Comparison of ENCODE assay signal across 29 mouse cellular contexts in genomic region chr1:171955071-171955470, GRCm38 (mm10). TPM values are rescaled to one million over a fixed set of nuclear protein-coding genes. Genes with fewer than 3 reads are reported as not detected.
DNase-seq lines count a peak whose midpoint lies in the region; ATAC-seq and TF ChIP-seq lines count a peak whose summit lies in the region.
"Had no signal": no experiment of that assay in that cellular context is flagged by ENCODE, and none has a peak within 500 bp of the region (broad histone marks: within the 10 kb centered on the region; RNA-seq: fewer than 3 reads in every experiment).

No protein-coding gene starts in this region.

- TF ChIP-seq CTCF in hindbrain, postnatal 0 days (IDR thresholded peaks at IDR 0.05; ENCODE audit: low read depth): no peak

- intact Hi-C loops in heart, postnatal 36 days (cut with DNase I): no loop called here

- H3K9me3 ChIP-seq in heart, embryonic 10.5 days: no peaks in the 10 kb centered on the region
- H3K9me3 ChIP-seq in hindbrain, postnatal 0 days (ENCODE audit: low read length): no peaks in the 10 kb centered on the region
- H3K9me3 ChIP-seq: embryonic facial prominence, embryonic 15.5 days; heart, embryonic 13.5 days; hindbrain, embryonic 13.5 days; limb, embryonic 13.5 days; liver, embryonic 12.5 days; midbrain, embryonic 13.5 days had no signal

- 74% methylated on average over 6 of the region's 6 CpGs for WGBS in heart, embryonic 10.5 days
- 70% methylated on average over 6 of the region's 6 CpGs for WGBS in hindbrain, postnatal 0 days

- H3K9ac ChIP-seq in hindbrain, postnatal 0 days (replicated peaks; ENCODE audit: low read length): no peak overlapping the region
- H3K9ac ChIP-seq: embryonic facial prominence, embryonic 15.5 days; heart, embryonic 13.5 days; hindbrain, embryonic 13.5 days; limb, embryonic 13.5 days; liver, embryonic 12.5 days; midbrain, embryonic 13.5 days had no signal

- peak; percentile 51 for ATAC-seq in granulocyte monocyte progenitor cell, adult 5-6 weeks (replicated peaks; ENCODE audit: poor library complexity, severe bottlenecking)
- ATAC-seq in hindbrain, postnatal 0 days: no peak
- ATAC-seq: forebrain, embryonic 14.5 days; liver, embryonic 12.5 days; midbrain, embryonic 13.5 days had no signal

- H3K4me3 ChIP-seq in heart, embryonic 10.5 days: no peak overlapping the region
- H3K4me3 ChIP-seq in hindbrain, postnatal 0 days (ENCODE audit: low read length): no peak overlapping the region
- H3K4me3 ChIP-seq: embryonic facial prominence, embryonic 15.5 days; heart, embryonic 13.5 days; hindbrain, embryonic 13.5 days; limb, embryonic 13.5 days; liver, embryonic 12.5 days; megakaryocyte, embryonic 14.5 days; midbrain, embryonic 13.5 days had no signal

- peak; percentile 20 for DNase-seq in heart, embryonic 10.5 days (ENCODE audit: low spot score)
- no peak for DNase-seq in heart, postnatal 36 days
- peak; percentile 31 for DNase-seq in thymus, postnatal 25 days
- no peak for DNase-seq in thymus, postnatal 4 days
- no peak for DNase-seq in kidney, postnatal 14 days
- no peak for DNase-seq in ovary, postnatal 14 days (ENCODE audit: low spot score)
- no peak for DNase-seq in hindbrain, postnatal 0 days (ENCODE audit: low spot score)
- DNase-seq: adrenal gland, postnatal 25 days; cerebellum, adult 8-10 months; kidney, adult 8-10 months; kidney, postnatal 36 days; lung, adult 18-20 months; lung, postnatal 10 days; retina, postnatal 1 day; right cerebral cortex, postnatal 25 days had no signal

- H3K36me3 ChIP-seq in heart, embryonic 10.5 days: no peaks in the 10 kb centered on the region
- H3K36me3 ChIP-seq in hindbrain, postnatal 0 days (ENCODE audit: insufficient read depth, low read length): no peaks in the 10 kb centered on the region
- H3K36me3 ChIP-seq: embryonic facial prominence, embryonic 15.5 days; heart, embryonic 13.5 days; hindbrain, embryonic 13.5 days; limb, embryonic 13.5 days; liver, embryonic 12.5 days; midbrain, embryonic 13.5 days had no signal

- no peaks in the 10 kb centered on the region for H3K4me1 ChIP-seq in heart, embryonic 10.5 days
- H3K4me1 ChIP-seq in hindbrain, postnatal 0 days (ENCODE audit: insufficient read depth, low read length): no peaks in the 10 kb centered on the region
- H3K4me1 ChIP-seq: embryonic facial prominence, embryonic 15.5 days; heart, embryonic 13.5 days; hindbrain, embryonic 13.5 days; limb, embryonic 13.5 days; liver, embryonic 12.5 days; midbrain, embryonic 13.5 days had no signal

- no peak overlapping the region for H3K4me2 ChIP-seq in hindbrain, postnatal 0 days (ENCODE audit: low read depth, low read length)
- H3K4me2 ChIP-seq: embryonic facial prominence, embryonic 15.5 days; heart, embryonic 13.5 days; hindbrain, embryonic 13.5 days; limb, embryonic 13.5 days; liver, embryonic 12.5 days; midbrain, embryonic 13.5 days had no signal

- no peaks in the 10 kb centered on the region for H3K27me3 ChIP-seq in heart, embryonic 10.5 days (ENCODE audit: insufficient read depth, poor library complexity, severe bottlenecking)
- H3K27me3 ChIP-seq in hindbrain, postnatal 0 days (ENCODE audit: insufficient read depth, low read length): no peaks in the 10 kb centered on the region
- H3K27me3 ChIP-seq: embryonic facial prominence, embryonic 15.5 days; heart, embryonic 13.5 days; hindbrain, embryonic 13.5 days; limb, embryonic 13.5 days; liver, embryonic 12.5 days; megakaryocyte, embryonic 14.5 days; midbrain, embryonic 13.5 days had no signal

- H3K27ac ChIP-seq in heart, embryonic 10.5 days: no peak overlapping the region
- no peak overlapping the region for H3K27ac ChIP-seq in hindbrain, postnatal 0 days
- H3K27ac ChIP-seq: embryonic facial prominence, embryonic 15.5 days; heart, embryonic 13.5 days; hindbrain, embryonic 13.5 days; limb, embryonic 13.5 days; liver, embryonic 12.5 days; midbrain, embryonic 13.5 days; stomach, postnatal 0 days had no signal

RNA-seq across cellular contexts. Expression of gene Slamf6, which starts 37.8 kb away (rescaled TPM):
- 0.08 TPM in 1 of 2 replicates, not detected in the other for polyA plus RNA-seq in heart, embryonic 10.5 days (2016; fragmentation: Nextera tagmentation; extraction: Ambion mirVana)
- total RNA-seq in heart, postnatal 36 days (2021): under 1 TPM; 0.27 to 0.31 TPM
- total RNA-seq in granulocyte monocyte progenitor cell, adult 5-6 weeks (2014; fragmentation: Nextera tagmentation): 1.9 and 4.8 TPM in 2 replicates
- total RNA-seq in granulocyte monocyte progenitor cell, adult 5-6 weeks (2017): 1.4 and 4.7 TPM in 2 replicates
- total RNA-seq in hindbrain, postnatal 0 days (2014; rRNA removed): 0.42 TPM in 1 of 2 replicates, not detected in the other
- 0.15 TPM in 1 of 2 replicates, not detected in the other for polyA plus RNA-seq in hindbrain, postnatal 0 days (2015; fragmentation: Nextera tagmentation; extraction: Ambion mirVana)
- total RNA-seq: gastrocnemius, adult 8-10 months had no signal
- polyA plus RNA-seq: forebrain, embryonic 14.5 days; hindbrain, embryonic 13.5 days; intestine, embryonic 14.5 days; midbrain, embryonic 13.5 days had no signal

RNA-seq across cellular contexts. Expression of gene Gm10521, which starts 59.6 kb away (rescaled TPM):
- polyA plus RNA-seq in heart, embryonic 10.5 days (2016; fragmentation: Nextera tagmentation; extraction: Ambion mirVana): not detected in 2 replicates
- under 1 TPM; 0.19 to 0.22 TPM for total RNA-seq in heart, postnatal 36 days (2021)
- total RNA-seq in granulocyte monocyte progenitor cell, adult 5-6 weeks (2014; fragmentation: Nextera tagmentation): 1.6 and 2.3 TPM in 2 replicates
- total RNA-seq in granulocyte monocyte progenitor cell, adult 5-6 weeks (2017): 1.3 and 1.9 TPM in 2 replicates
- not detected in 2 replicates for total RNA-seq in hindbrain, postnatal 0 days (2014; rRNA removed)
- polyA plus RNA-seq in hindbrain, postnatal 0 days (2015; fragmentation: Nextera tagmentation; extraction: Ambion mirVana): not detected in 2 replicates
- total RNA-seq: gastrocnemius, adult 8-10 months had no signal
- polyA plus RNA-seq: brain, embryonic 14.5 days; embryonic facial prominence, embryonic 15.5 days; forebrain, embryonic 14.5 days; heart, embryonic 13.5 days; hindbrain, embryonic 13.5 days; intestine, embryonic 14.5 days; limb, embryonic 13.5 days; liver, embryonic 12.5 days; midbrain, embryonic 13.5 days; neural tube, embryonic 11.5 days; stomach, postnatal 0 days had no signal

Comparison
In these comparisons a context has a peak if more than half of its experiments do, and no peak if none do; other contexts are left out.
1. DNase-seq: peak in heart, embryonic 10.5 days (single experiment) and thymus, postnatal 25 days (single experiment); none in heart, postnatal 36 days (0 of 2), thymus, postnatal 4 days (single experiment), kidney, postnatal 14 days (single experiment), ovary, postnatal 14 days (single experiment) and hindbrain, postnatal 0 days (single experiment).